Comparison of ENCODE assay signal across 27 mouse cellular contexts in genomic region chrX:36591539-36591938, GRCm38 (mm10). TPM values are rescaled to one million over a fixed set of nuclear protein-coding genes. Genes with fewer than 3 reads are reported as not detected.
DNase-seq lines count a peak whose midpoint lies in the region; ATAC-seq and TF ChIP-seq lines count a peak whose summit lies in the region.
"Had no signal": no experiment of that assay in that cellular context is flagged by ENCODE, and none has a peak within 500 bp of the region (broad histone marks: within the 10 kb centered on the region; RNA-seq: fewer than 3 reads in every experiment).

No protein-coding gene starts in this region.

- WGBS in intestine, embryonic 16.5 days = 55% methylated on average over 4 of the region's 4 CpGs
- WGBS in intestine, embryonic 15.5 days = 56% methylated on average over 4 of the region's 4 CpGs
- 45% methylated on average over 4 of the region's 4 CpGs for whole genome bisulfite sequencing in liver, embryonic 14.5 days (ENCODE audit: insufficient replicate concordance)
- WGBS in intestine, postnatal 0 days = 47% methylated on average over 4 of the region's 4 CpGs

- no peaks in the 10 kb centered on the region for H3K4me1 ChIP-seq in intestine, embryonic 16.5 days (ENCODE audit: control insufficient read depth, insufficient read depth, low read length)
- no peaks in the 10 kb centered on the region for H3K4me1 ChIP-seq in intestine, embryonic 15.5 days (replicated peaks)
- no peaks in the 10 kb centered on the region for H3K4me1 ChIP-seq in liver, embryonic 14.5 days (replicated peaks; ENCODE audit: control insufficient read depth in 2 of 2, insufficient read depth in 2 of 2, low read length in 1 of 2)
- H3K4me1 ChIP-seq in intestine, postnatal 0 days (replicated peaks; ENCODE audit: control insufficient read depth, insufficient read depth, low read length) = no peaks in the 10 kb centered on the region
- H3K4me1 ChIP-seq: forebrain, embryonic 13.5 days; heart, embryonic 15.5 days had no signal

- DNase-seq in liver, embryonic 14.5 days (ENCODE audit: low read depth in 3 of 3, low spot score in 3 of 3) = no peak
- DNase-seq in liver = no peak
- peak; percentile 19 for DNase-seq in yolk sac, embryonic 10.5 days (ENCODE audit: low spot score)
- DNase-seq in cerebellum, adult 18-20 months = no peak
- DNase-seq: adrenal gland, postnatal 10 days; adrenal gland, postnatal 36 days; cerebellum, adult 11 months; cerebellum, adult 8-10 months; cerebellum, postnatal 14 days; gastrocnemius, postnatal 10 days; gastrocnemius, postnatal 36 days; heart, adult 11 months; heart, postnatal 10 days; heart, postnatal 36 days had no signal

- H3K27me3 ChIP-seq in intestine, embryonic 16.5 days (replicated peaks; ENCODE audit: control insufficient read depth, insufficient read depth, low read length) = no peaks in the 10 kb centered on the region
- H3K27me3 ChIP-seq in intestine, embryonic 15.5 days (replicated peaks) = no peaks in the 10 kb centered on the region
- no peaks in the 10 kb centered on the region for H3K27me3 ChIP-seq in liver, embryonic 14.5 days (ENCODE audit: control insufficient read depth, insufficient read depth, low read length)
- no peaks in the 10 kb centered on the region for H3K27me3 ChIP-seq in intestine, postnatal 0 days (replicated peaks; ENCODE audit: control insufficient read depth, insufficient read depth, low read length)
- H3K27me3 ChIP-seq: forebrain, embryonic 13.5 days; heart, embryonic 15.5 days; hindbrain, embryonic 13.5 days had no signal

- H3K36me3 ChIP-seq in intestine, embryonic 16.5 days (ENCODE audit: control insufficient read depth, insufficient read depth, low read length) = no peaks in the 10 kb centered on the region
- H3K36me3 ChIP-seq in intestine, embryonic 15.5 days = no peaks in the 10 kb centered on the region
- no peaks in the 10 kb centered on the region for H3K36me3 ChIP-seq in liver, embryonic 14.5 days (replicated peaks; ENCODE audit: control insufficient read depth, insufficient read depth, low read depth)
- no peaks in the 10 kb centered on the region for H3K36me3 ChIP-seq in intestine, postnatal 0 days (ENCODE audit: control insufficient read depth, insufficient read depth)
- H3K36me3 ChIP-seq: forebrain, embryonic 10.5 days; heart, embryonic 15.5 days; hindbrain, embryonic 10.5 days; hindbrain, embryonic 13.5 days had no signal

- no peak overlapping the region for H3K4me2 ChIP-seq in intestine, embryonic 16.5 days (ENCODE audit: low read depth, low read length)
- H3K4me2 ChIP-seq in intestine, embryonic 15.5 days (replicated peaks) = no peak overlapping the region
- no peak overlapping the region for H3K4me2 ChIP-seq in liver, embryonic 14.5 days (ENCODE audit: low read depth)
- no peak overlapping the region for H3K4me2 ChIP-seq in intestine, postnatal 0 days (replicated peaks; ENCODE audit: low read depth)
- H3K4me2 ChIP-seq: forebrain, embryonic 13.5 days; heart, embryonic 11.5 days; heart, embryonic 15.5 days; hindbrain, embryonic 13.5 days had no signal

- no peak overlapping the region for H3K27ac ChIP-seq in intestine, embryonic 16.5 days (ENCODE audit: low read length)
- H3K27ac ChIP-seq in intestine, embryonic 15.5 days = no peak overlapping the region
- H3K27ac ChIP-seq in liver, embryonic 14.5 days = no peak overlapping the region
- H3K27ac ChIP-seq in intestine, postnatal 0 days (ENCODE audit: low read depth, low read length) = no peak overlapping the region
- H3K27ac ChIP-seq: forebrain, embryonic 10.5 days; forebrain, embryonic 13.5 days; heart, embryonic 15.5 days; hindbrain, embryonic 10.5 days; hindbrain, embryonic 13.5 days had no signal

- TF ChIP-seq CTCF in liver, embryonic 14.5 days (IDR thresholded peaks at IDR 0.05; ENCODE audit: low read depth) = no peak
- TF ChIP-seq CTCF in intestine, postnatal 0 days (IDR thresholded peaks at IDR 0.05; ENCODE audit: low read depth) = no peak

- ATAC-seq in intestine, embryonic 16.5 days = peak; percentile 74; the same call in 1 of the 2 replicates
- no peak for ATAC-seq in intestine, embryonic 15.5 days
- ATAC-seq in liver, embryonic 14.5 days (ENCODE audit: insufficient read depth) = peak; percentile 39; the same call in 1 of the 2 replicates
- peak; percentile 67 for ATAC-seq in intestine, postnatal 0 days
- no peak for ATAC-seq in granulocyte monocyte progenitor cell, adult 5-6 weeks (replicated peaks; ENCODE audit: poor library complexity, severe bottlenecking)
- ATAC-seq: activated CD4-positive, CD25-positive, alpha-beta regulatory T cell, adult 4 months; forebrain, embryonic 13.5 days; forebrain, embryonic 16.5 days; hindbrain, embryonic 16.5 days had no signal

- TF ChIP-seq EP300 in liver, embryonic 14.5 days (IDR thresholded peaks at IDR 0.05; ENCODE audit: low read depth) = no peak

- no peaks in the 10 kb centered on the region for H3K9me3 ChIP-seq in intestine, embryonic 16.5 days (ENCODE audit: control insufficient read depth, low read length)
- no peaks in the 10 kb centered on the region for H3K9me3 ChIP-seq in intestine, embryonic 15.5 days
- no peaks in the 10 kb centered on the region for H3K9me3 ChIP-seq in liver, embryonic 14.5 days (ENCODE audit: control insufficient read depth, low read length)
- H3K9me3 ChIP-seq in intestine, postnatal 0 days (ENCODE audit: control insufficient read depth) = no peaks in the 10 kb centered on the region
- H3K9me3 ChIP-seq: forebrain, embryonic 10.5 days; forebrain, embryonic 13.5 days; heart, embryonic 15.5 days; hindbrain, embryonic 10.5 days; hindbrain, embryonic 13.5 days had no signal

- H3K4me3 ChIP-seq in intestine, embryonic 16.5 days (ENCODE audit: low read length) = no peak overlapping the region
- no peak overlapping the region for H3K4me3 ChIP-seq in intestine, embryonic 15.5 days (replicated peaks)
- no peak overlapping the region for H3K4me3 ChIP-seq in liver, embryonic 14.5 days (ENCODE audit: insufficient read depth in 1 of 2, low read depth in 2 of 2, low read length in 2 of 2)
- no peak overlapping the region for H3K4me3 ChIP-seq in intestine, postnatal 0 days (ENCODE audit: low read depth, low read length)
- H3K4me3 ChIP-seq: forebrain, embryonic 10.5 days; forebrain, embryonic 13.5 days; heart, embryonic 15.5 days; hindbrain, embryonic 10.5 days; hindbrain, embryonic 13.5 days had no signal

- H3K9ac ChIP-seq in intestine, embryonic 16.5 days (ENCODE audit: low read depth, low read length) = no peak overlapping the region
- no peak overlapping the region for H3K9ac ChIP-seq in intestine, embryonic 15.5 days
- no peak overlapping the region for H3K9ac ChIP-seq in liver, embryonic 14.5 days (replicated peaks)
- H3K9ac ChIP-seq in intestine, postnatal 0 days (ENCODE audit: low read depth, low read length) = no peak overlapping the region
- H3K9ac ChIP-seq: forebrain, embryonic 13.5 days; heart, embryonic 15.5 days; hindbrain, embryonic 13.5 days had no signal

RNA-seq across cellular contexts. Expression of gene Pgrmc1, which starts 6.5 kb away (rescaled TPM):
- polyA plus RNA-seq in intestine, embryonic 16.5 days (2015; fragmentation: Nextera tagmentation; extraction: Ambion mirVana) = 210 and 219 TPM in 2 replicates
- 203 and 215 TPM in 2 replicates for polyA plus RNA-seq in intestine, embryonic 15.5 days (2015; fragmentation: Nextera tagmentation; extraction: Ambion mirVana)
- polyA plus RNA-seq in liver, embryonic 14.5 days (2012; rRNA removed) = 35.5 and 48.6 TPM in 2 replicates
- 102 and 109 TPM in 2 replicates for polyA plus RNA-seq in liver, embryonic 14.5 days (2014; fragmentation: Nextera tagmentation; extraction: Ambion mirVana)
- polyA plus RNA-seq in intestine, postnatal 0 days (2015; fragmentation: Nextera tagmentation; extraction: Ambion mirVana) = 230 and 233 TPM in 2 replicates
- 29.8 and 43.6 TPM in 2 replicates for total RNA-seq in granulocyte monocyte progenitor cell, adult 5-6 weeks (2014; fragmentation: Nextera tagmentation)
- 52.1 and 69.9 TPM in 2 replicates for total RNA-seq in granulocyte monocyte progenitor cell, adult 5-6 weeks (2017)

RNA-seq across cellular contexts. Expression of gene Akap17b, which starts 53.7 kb away (rescaled TPM):
- 1.9 and 2.1 TPM in 2 replicates for polyA plus RNA-seq in intestine, embryonic 16.5 days (2015; fragmentation: Nextera tagmentation; extraction: Ambion mirVana)
- 2.4 and 2.5 TPM in 2 replicates for polyA plus RNA-seq in intestine, embryonic 15.5 days (2015; fragmentation: Nextera tagmentation; extraction: Ambion mirVana)
- polyA plus RNA-seq in liver, embryonic 14.5 days (2012; rRNA removed) = 0.37 and 0.54 TPM in 2 replicates
- 0.56 and 0.63 TPM in 2 replicates for polyA plus RNA-seq in liver, embryonic 14.5 days (2014; fragmentation: Nextera tagmentation; extraction: Ambion mirVana)
- polyA plus RNA-seq in intestine, postnatal 0 days (2015; fragmentation: Nextera tagmentation; extraction: Ambion mirVana) = 3.4 and 3.6 TPM in 2 replicates
- 1.6 and 2.6 TPM in 2 replicates for total RNA-seq in granulocyte monocyte progenitor cell, adult 5-6 weeks (2014; fragmentation: Nextera tagmentation)
- 3.4 and 3.8 TPM in 2 replicates for total RNA-seq in granulocyte monocyte progenitor cell, adult 5-6 weeks (2017)

Comparison
In these comparisons a context has a peak if more than half of its experiments do, and no peak if none do; other contexts are left out.
1. ATAC-seq: peak in intestine, embryonic 16.5 days (single experiment), liver, embryonic 14.5 days (single experiment) and intestine, postnatal 0 days (single experiment); none in intestine, embryonic 15.5 days (single experiment) and granulocyte monocyte progenitor cell, adult 5-6 weeks (single experiment).